Mouse (Mus musculus) midbrain, embryonic 10.5 days (tissue): Measurements from ENCODE around the gene Brinp1. TPM values are rescaled to one million over a fixed set of nuclear protein-coding genes. Genes with fewer than 3 reads are reported as not detected.
"Not testable (repeated sequence)": the region's sequence is repeated elsewhere in the genome, so short reads cannot be mapped to it uniquely, and the experiment has no call there.

ENCODE experiments used
- DNase-seq: peaks from one replicate; pipeline ENCODE4 v3.0.0-alpha.2; 2017; ENCODE audit warnings: low spot score
- H3K27ac ChIP-seq: fragments of 300-500 bp; sonication (generic); replicated peaks from 2 replicates; pipeline ENCODE4 v1.5.1; 2016; ENCODE audit warnings: mild to moderate bottlenecking
- H3K27me3 ChIP-seq: fragments of 300-500 bp; sonication (generic); 2 replicates; pipeline ENCODE4 v1.6.1; 2016; ENCODE audit warnings: low read depth, mild to moderate bottlenecking; ENCODE audit not compliant: poor library complexity, severe bottlenecking
- H3K36me3 ChIP-seq: fragments of 300-500 bp; sonication (generic); 2 replicates; pipeline ENCODE4 v1.6.1; 2016; ENCODE audit warnings: mild to moderate bottlenecking, moderate library complexity
- H3K4me1 ChIP-seq: fragments of 300-500 bp; sonication (generic); 2 replicates; pipeline ENCODE4 v1.6.1; 2016
- H3K4me3 ChIP-seq: fragments of 300-500 bp; sonication (generic); 2 replicates; pipeline ENCODE4 v1.5.1; 2016; ENCODE audit warnings: mild to moderate bottlenecking, moderate library complexity
- H3K9me3 ChIP-seq: fragments of 300-500 bp; sonication (generic); replicated peaks from 2 replicates; pipeline ENCODE4 v1.6.1; 2016; ENCODE audit warnings: mild to moderate bottlenecking
- WGBS: fragments of 180-500 bp; shearing (Covaris S2); methylation state at CpG from one replicate; pipeline ENCODE4 v1.1.7; 2016; 5-methylcytosine and 5-hydroxymethylcytosine counted together
- polyA plus RNA-seq: library from polyadenylated mRNA; unstranded; fragments of >200 nt; fragmentation: Nextera tagmentation; extraction: Ambion mirVana; gene quantifications from 2 replicates; pipeline ENCODE4 v1.2.1, GENCODE M21; 2016

Brinp1 gene
- polyA plus RNA-seq, 1 experiment from 2014 or later = 1.8 TPM

GRCm38 (mm10) chr4:68906417-68907210, 47.6 kb downstream of the Brinp1 start:
- Histone ChIP-seq H3K27me3 (no peaks in the 10 kb centered on the region), H3K9me3 (no peaks in the 10 kb centered on the region), H3K27ac (no peak overlapping the region), H3K4me3 (no peak overlapping the region), H3K4me1 (no peaks in the 10 kb centered on the region), H3K36me3 (no peaks in the 10 kb centered on the region)
- WGBS = 83% methylated on average over 11 of the region's 11 CpGs
- DNase-seq = no peak

- H3K9me3 ChIP-seq = no peaks in the 10 kb centered on the region
- no peaks in the 10 kb centered on the region for H3K27me3 ChIP-seq
- WGBS = 90% methylated on average over 4 of the region's 4 CpGs
- H3K36me3 ChIP-seq = no peaks in the 10 kb centered on the region
- no peak overlapping the region for H3K27ac ChIP-seq
- H3K4me3 ChIP-seq = no peak overlapping the region
- no peak for DNase-seq
- H3K4me1 ChIP-seq = no peaks in the 10 kb centered on the region
Measured at GRCm38 (mm10) chr4:68890526-68890925, 63.7 kb downstream of the Brinp1 start.

GRCm38 (mm10) chr4:68886276-68886675, 67.9 kb downstream of the Brinp1 start:
- DNase-seq = no peak
- Histone ChIP-seq H3K27me3 (no peaks in the 10 kb centered on the region), H3K4me3 (no peak overlapping the region), H3K36me3 (no peaks in the 10 kb centered on the region), H3K9me3 (no peaks in the 10 kb centered on the region), H3K27ac (no peak overlapping the region), H3K4me1 (no peaks in the 10 kb centered on the region)
- WGBS = 86% methylated on average over 2 of the region's 2 CpGs

GRCm38 (mm10) chr4:68872028-68872427, 82.2 kb downstream of the Brinp1 start:
- no peaks in the 10 kb centered on the region for H3K36me3 ChIP-seq
- H3K4me3 ChIP-seq = no peak overlapping the region
- H3K4me1 ChIP-seq = no peaks in the 10 kb centered on the region
- no peak for DNase-seq
- no peak overlapping the region for H3K27ac ChIP-seq
- no peaks in the 10 kb centered on the region for H3K9me3 ChIP-seq
- H3K27me3 ChIP-seq = no peaks in the 10 kb centered on the region

- Histone ChIP-seq H3K27ac (no peak overlapping the region), H3K36me3 (no peaks in the 10 kb centered on the region), H3K27me3 (no peaks in the 10 kb centered on the region), H3K9me3 (no peaks in the 10 kb centered on the region), H3K4me3 (no peak overlapping the region), H3K4me1 (no peaks in the 10 kb centered on the region)
- WGBS = 85% methylated on average over 4 of the region's 4 CpGs
- no peak for DNase-seq
Measured at GRCm38 (mm10) chr4:68865135-68865767, 88.9 kb downstream of the Brinp1 start.

GRCm38 (mm10) chr4:68864668-68865067, 89.5 kb downstream of the Brinp1 start:
- DNase-seq = no peak
- WGBS = 88% methylated on average over 2 of the region's 2 CpGs
- no peaks in the 10 kb centered on the region for H3K9me3 ChIP-seq
- no peaks in the 10 kb centered on the region for H3K36me3 ChIP-seq
- no peaks in the 10 kb centered on the region for H3K27me3 ChIP-seq
- no peak overlapping the region for H3K27ac ChIP-seq
- H3K4me1 ChIP-seq = no peaks in the 10 kb centered on the region
- H3K4me3 ChIP-seq = no peak overlapping the region

- H3K27ac ChIP-seq = no peak overlapping the region
- no peak for DNase-seq
- no peaks in the 10 kb centered on the region for H3K9me3 ChIP-seq
- H3K36me3 ChIP-seq = no peaks in the 10 kb centered on the region
- no peaks in the 10 kb centered on the region for H3K4me1 ChIP-seq
- no peaks in the 10 kb centered on the region for H3K27me3 ChIP-seq
- H3K4me3 ChIP-seq = no peak overlapping the region
- WGBS = 50% methylated on average over 1 of the region's 1 CpGs
Measured at GRCm38 (mm10) chr4:68856868-68857267, 97.3 kb downstream of the Brinp1 start.

GRCm38 (mm10) chr4:68849671-68850070, 104.5 kb downstream of the Brinp1 start:
- no peak for DNase-seq
- no peaks in the 10 kb centered on the region for H3K36me3 ChIP-seq
- no peaks in the 10 kb centered on the region for H3K27me3 ChIP-seq
- 82% methylated on average over 3 of the region's 3 CpGs for WGBS
- H3K9me3 ChIP-seq = no peaks in the 10 kb centered on the region
- no peak overlapping the region for H3K4me3 ChIP-seq
- H3K4me1 ChIP-seq = no peaks in the 10 kb centered on the region
- no peak overlapping the region for H3K27ac ChIP-seq

- no peak for DNase-seq
- Histone ChIP-seq H3K4me3 (no peak overlapping the region), H3K36me3 (no peaks in the 10 kb centered on the region), H3K27ac (no peak overlapping the region), H3K9me3 (no peaks in the 10 kb centered on the region), H3K4me1 (no peaks in the 10 kb centered on the region), H3K27me3 (no peaks in the 10 kb centered on the region)
- 79% methylated on average over 1 of the region's 1 CpGs for WGBS
Measured at GRCm38 (mm10) chr4:68846976-68847375, 107.2 kb downstream of the Brinp1 start.

- peak; percentile 19 for DNase-seq
- no peak overlapping the region for H3K4me3 ChIP-seq
- WGBS = 56% methylated on average over 3 of the region's 3 CpGs
Measured at GRCm38 (mm10) chr4:68845964-68846363, 108.2 kb downstream of the Brinp1 start.

GRCm38 (mm10) chr4:68813997-68814396, 140.2 kb downstream of the Brinp1 start:
- not testable (repeated sequence) for H3K27me3 ChIP-seq, H3K36me3 ChIP-seq, DNase-seq, H3K9me3 ChIP-seq, H3K4me3 ChIP-seq, H3K27ac ChIP-seq, H3K4me1 ChIP-seq

More at GRCm38 (mm10) chr4:68845964-68846363, 108.2 kb downstream of the Brinp1 start:
- H3K27me3 ChIP-seq = no peaks in the 10 kb centered on the region
- H3K9me3 ChIP-seq = no peaks in the 10 kb centered on the region
- H3K36me3 ChIP-seq = no peaks in the 10 kb centered on the region
- H3K27ac ChIP-seq = no peak overlapping the region
- no peaks in the 10 kb centered on the region for H3K4me1 ChIP-seq

GRCm38 (mm10) chr4:68806502-68806901, 147.7 kb downstream of the Brinp1 start:
- 84% methylated on average over 3 of the region's 3 CpGs for WGBS
- H3K9me3 ChIP-seq = no peaks in the 10 kb centered on the region
- no peaks in the 10 kb centered on the region for H3K4me1 ChIP-seq
- no peak for DNase-seq
- no peaks in the 10 kb centered on the region for H3K36me3 ChIP-seq
- H3K27me3 ChIP-seq = no peaks in the 10 kb centered on the region
- H3K4me3 ChIP-seq = no peak overlapping the region
- H3K27ac ChIP-seq = no peak overlapping the region
